Mouse (Mus musculus) MEL (cell line): Measurements from ENCODE around the gene Pcdh8. TPM values are rescaled to one million over a fixed set of nuclear protein-coding genes. Genes with fewer than 3 reads are reported as not detected.

Experiments
- DNase-seq: peaks from one replicate; pipeline ENCODE4 v3.0.0; 2011; ENCODE audit warnings: low read depth, low spot score
- H3K27ac ChIP-seq: 2 replicates; pipeline ENCODE4 v1.5.1; 2012; ENCODE audit warnings: low read depth, mild to moderate bottlenecking, control low read depth, low read length, moderate library complexity; ENCODE audit not compliant: control insufficient read depth
- H3K27me3 ChIP-seq, 2 experiments: fragments of 150-350 bp in 1 of 2; sonication (generic) in 1 of 2; 2 replicates each; pipeline ENCODE4 v1.6.1; 2012; ENCODE audit warnings: low read length in 2 of 2, mild to moderate bottlenecking in 2 of 2, improper control_type of control experiment in 1 of 2, moderate library complexity in 1 of 2; ENCODE audit not compliant: insufficient read depth in 2 of 2, control insufficient read depth in 1 of 2
- H3K36me3 ChIP-seq, 2 experiments: 2 replicates each; pipeline ENCODE4 v1.6.1; 2012 to 2014; ENCODE audit warnings: low read length in 2 of 2, improper control_type of control experiment in 1 of 2, inconsistent platforms in 1 of 2, mild to moderate bottlenecking in 1 of 2; ENCODE audit not compliant: insufficient read depth in 2 of 2, control insufficient read depth in 1 of 2
- H3K4me1 ChIP-seq, 2 experiments: fragments of 150-350 bp in 1 of 2; sonication (generic) in 1 of 2; 2 replicates each; pipeline ENCODE4 v1.6.1; 2012; ENCODE audit warnings: low read length in 2 of 2, improper control_type of control experiment in 1 of 2, mild to moderate bottlenecking in 1 of 2; ENCODE audit not compliant: insufficient read depth in 2 of 2, control insufficient read depth in 1 of 2
- H3K4me3 ChIP-seq, 2 experiments: fragments of 150-350 bp in 1 of 2; sonication (generic) in 1 of 2; 2 replicates each; pipeline ENCODE4 v1.5.1; 2012; ENCODE audit warnings: low read depth in 2 of 2, low read length in 2 of 2, mild to moderate bottlenecking in 2 of 2, moderate library complexity in 2 of 2, control low read depth in 1 of 2, improper control_type of control experiment in 1 of 2; ENCODE audit not compliant: control insufficient read depth in 1 of 2, insufficient read depth in 1 of 2
- H3K79me2 ChIP-seq: 2 replicates; pipeline ENCODE4 v1.6.1; 2012; ENCODE audit warnings: mild to moderate bottlenecking, low read length, moderate library complexity; ENCODE audit not compliant: control insufficient read depth, poor library complexity, insufficient read depth
- H3K9ac ChIP-seq: 2 replicates; pipeline ENCODE4 v1.6.1; 2012; ENCODE audit warnings: low read depth, mild to moderate bottlenecking, control low read depth, low read length, moderate library complexity; ENCODE audit not compliant: control insufficient read depth, poor library complexity, severe bottlenecking
- H3K9me3 ChIP-seq: fragments of 150-350 bp; sonication (generic); replicated peaks from 2 replicates; pipeline ENCODE4 v1.6.1; 2012; ENCODE audit warnings: mild to moderate bottlenecking, low read length, improper control_type of control experiment, moderate library complexity; ENCODE audit not compliant: insufficient read depth
- BHLHE40 ChIP-seq: IDR thresholded peaks from 2 replicates; pipeline ENCODE4 v1.6.1; 2012; ENCODE audit warnings: low read depth, mild to moderate bottlenecking, inconsistent platforms, low read length, improper control_type of control experiment, borderline replicate concordance
- CHD1 ChIP-seq: IDR thresholded peaks from 2 replicates; pipeline ENCODE4 v1.6.1; 2012; ENCODE audit warnings: low read depth, mild to moderate bottlenecking, inconsistent platforms, low read length, improper control_type of control experiment
- CHD2 ChIP-seq: IDR thresholded peaks from 2 replicates; pipeline ENCODE4 v1.6.1; 2011; ENCODE audit warnings: low read length, improper control_type of control experiment
- ELF1 ChIP-seq: IDR thresholded peaks from 2 replicates; pipeline ENCODE4 v1.6.1; 2014; ENCODE audit warnings: low read depth, mild to moderate bottlenecking, inconsistent platforms, low read length, improper control_type of control experiment, moderate library complexity
- EP300 ChIP-seq, 2 experiments: IDR thresholded peaks; 2 replicates each; pipeline ENCODE4 v1.6.1; 2011; ENCODE audit warnings: improper control_type of control experiment in 2 of 2, low read length in 2 of 2, low read depth in 1 of 2, mild to moderate bottlenecking in 1 of 2
- GATA1 ChIP-seq: IDR thresholded peaks from 2 replicates; pipeline ENCODE4 v1.6.1; 2011; ENCODE audit warnings: low read depth, low read length, improper control_type of control experiment
- KAT2A ChIP-seq: conservative IDR thresholded peaks from 2 replicates; pipeline ENCODE4 v1.6.1; 2012; ENCODE audit warnings: low read depth, low read length, improper control_type of control experiment, inconsistent platforms
- MYC ChIP-seq: IDR thresholded peaks from 2 replicates; pipeline ENCODE4 v1.6.1; 2011; ENCODE audit warnings: low read depth, mild to moderate bottlenecking, low read length, improper control_type of control experiment, moderate library complexity
- NRF1 ChIP-seq: IDR thresholded peaks from 2 replicates; pipeline ENCODE4 v1.6.1; 2014; ENCODE audit warnings: low read depth, mild to moderate bottlenecking, inconsistent platforms, low read length, improper control_type of control experiment, moderate library complexity; ENCODE audit not compliant: poor library complexity, insufficient read depth, severe bottlenecking
- POLR2AphosphoS2 ChIP-seq: IDR thresholded peaks from 2 replicates; pipeline ENCODE4 v1.6.1; 2011; ENCODE audit warnings: low read length, improper control_type of control experiment
- POLR2AphosphoS5 ChIP-seq: IDR thresholded peaks from 2 replicates; pipeline ENCODE4 v1.6.1; 2012; ENCODE audit warnings: low read depth, borderline replicate concordance, mild to moderate bottlenecking, inconsistent platforms, low read length, moderate library complexity, mixed read lengths
- SIN3A ChIP-seq: IDR thresholded peaks from 2 replicates; pipeline ENCODE4 v1.6.1; 2012; ENCODE audit warnings: low read length, improper control_type of control experiment, inconsistent platforms
- USF2 ChIP-seq, 2 experiments: IDR thresholded peaks; 2 replicates each; pipeline ENCODE4 v1.6.1; 2011 to 2012; ENCODE audit warnings: improper control_type of control experiment in 2 of 2, low read length in 2 of 2, borderline replicate concordance in 1 of 2, inconsistent platforms in 1 of 2, low read depth in 1 of 2, mild to moderate bottlenecking in 1 of 2; ENCODE audit not compliant: insufficient read depth in 1 of 2
- ZC3H11A ChIP-seq: IDR thresholded peaks from 2 replicates; pipeline ENCODE4 v1.6.1; 2012; ENCODE audit warnings: low read depth, mild to moderate bottlenecking, inconsistent platforms, low read length, improper control_type of control experiment
- ZMIZ1 ChIP-seq: IDR thresholded peaks from 2 replicates; pipeline ENCODE4 v1.6.1; 2012; ENCODE audit warnings: low read depth, mild to moderate bottlenecking, inconsistent platforms, low read length, improper control_type of control experiment, moderate library complexity
- ZNF384 ChIP-seq: IDR thresholded peaks from 2 replicates; pipeline ENCODE4 v1.6.1; 2012; ENCODE audit warnings: low read depth, mild to moderate bottlenecking, inconsistent platforms, low read length, improper control_type of control experiment
- polyA plus RNA-seq, 2 experiments: library from polyadenylated mRNA; stranded (reverse) in 1 of 2; unstranded in 1 of 2; fragments of >175 nt in 1 of 2; fragments of >200 nt in 1 of 2; gene quantifications; 2 replicates each; pipeline versions ENCODE4 v1.2.1 to v1.2.4; 2012; ENCODE audit warnings: low replicate concordance in 2 of 2, low read depth in 1 of 2; ENCODE audit not compliant: insufficient read length in 2 of 2, insufficient read depth in 1 of 2, missing spikeins in 1 of 2
- total RNA-seq: library from RNA; depleted of rRNA; stranded (reverse); fragments of 300-350 nt; gene quantifications from 2 replicates; pipeline ENCODE4 v1.2.3, GENCODE M21; 2012

The Pcdh8 gene
- total and polyA plus RNA-seq, 3 experiments, result not detected

DNA sequence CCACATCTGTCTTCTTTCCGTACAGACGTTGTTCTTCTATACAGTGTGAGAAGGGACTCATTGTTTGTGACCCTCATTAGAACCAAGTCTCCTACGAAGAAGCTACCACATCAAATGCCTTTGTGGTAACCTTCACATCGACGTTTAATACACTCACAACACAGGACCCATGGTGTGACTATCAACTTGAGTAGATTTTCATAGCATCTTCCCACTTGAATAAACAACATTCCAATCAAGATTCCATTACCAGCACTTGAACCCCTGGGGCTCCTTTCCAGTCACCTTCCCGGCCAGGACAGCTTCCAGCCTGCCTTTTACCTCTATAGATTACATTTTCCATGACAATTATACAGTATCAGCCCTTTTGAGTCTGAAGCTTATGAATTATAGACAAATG is 42.3 kb downstream of the Pcdh8 start:
- Histone ChIP-seq H3K36me3 (no peaks in the 10 kb centered on the region), H3K9me3 (no peaks in the 10 kb centered on the region), H3K27ac (no peak overlapping the region), H3K79me2 (no peaks in the 10 kb centered on the region), H3K27me3 (no peaks in the 10 kb centered on the region), H3K4me3 (no peak overlapping the region), H3K9ac (no peak overlapping the region), H3K4me1 (no peaks in the 10 kb centered on the region)
- TF ChIP-seq POLR2AphosphoS2, result no peak
- no peak for TF ChIP-seq ZC3H11A
- TF ChIP-seq KAT2A, result no peak
- TF ChIP-seq CHD2, result no peak
- TF ChIP-seq ELF1, result no peak
- TF ChIP-seq SIN3A, result no peak
- TF ChIP-seq BHLHE40, result no peak
- TF ChIP-seq MYC, result no peak
- TF ChIP-seq GATA1, result no peak
- TF ChIP-seq NRF1, result no peak
- TF ChIP-seq EP300 (IDR thresholded peaks at IDR 0.05; ENCODE audit: low read depth in 1 of 2, low read length in 2 of 2), result no peak
- no peak for TF ChIP-seq CHD1
- TF ChIP-seq ZNF384, result no peak
- TF ChIP-seq POLR2AphosphoS5, result no peak
- TF ChIP-seq ZMIZ1, result no peak
- no peak for TF ChIP-seq USF2 (IDR thresholded peaks at IDR 0.05; ENCODE audit: borderline replicate concordance in 1 of 2, insufficient read depth in 1 of 2, low read depth in 1 of 2, low read length in 2 of 2)
- no peak for DNase-seq

DNA sequence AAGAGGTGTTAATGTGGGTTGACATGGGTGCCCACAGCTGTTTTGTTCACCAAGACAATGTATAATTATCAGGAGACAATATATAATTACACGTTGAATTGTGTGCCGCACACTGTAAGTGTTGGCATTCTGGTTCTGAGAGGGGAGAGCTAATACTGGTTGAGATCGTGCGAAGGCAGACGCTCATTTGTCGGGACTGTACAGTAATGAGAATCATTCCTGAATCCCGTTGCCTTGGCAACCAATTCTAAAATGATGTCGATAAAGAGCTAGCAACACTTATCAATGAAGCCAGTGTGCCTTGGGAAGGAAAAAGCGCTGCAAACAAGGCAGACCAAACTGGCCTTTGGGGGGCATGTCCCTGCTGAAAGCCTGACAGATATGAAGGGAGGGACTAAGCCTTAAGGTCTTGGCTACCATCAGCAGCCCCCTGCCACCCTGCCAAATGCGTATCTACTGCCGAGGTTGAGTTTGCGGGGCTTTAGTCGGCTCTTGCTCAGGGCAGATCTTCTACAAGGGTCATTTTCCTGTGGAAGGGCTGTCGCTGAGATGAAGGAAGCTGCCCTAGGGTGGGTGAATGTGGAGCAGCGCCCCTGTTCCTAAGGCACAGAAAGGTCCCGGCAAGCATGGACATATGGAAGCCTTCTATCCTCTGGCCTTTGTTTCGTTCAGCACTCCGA is 47.0 kb downstream of the Pcdh8 start:
- TF ChIP-seq POLR2AphosphoS2, result no peak

More for the DNA sequence above, 47.0 kb downstream of the Pcdh8 start:
- no peaks in the 10 kb centered on the region for H3K79me2 ChIP-seq
- no peaks in the 10 kb centered on the region for H3K4me1 ChIP-seq
- no peak overlapping the region for H3K4me3 ChIP-seq
- no peak overlapping the region for H3K27ac ChIP-seq
- no peaks in the 10 kb centered on the region for H3K36me3 ChIP-seq
- no peak for DNase-seq
- no peaks in the 10 kb centered on the region for H3K27me3 ChIP-seq
- no peaks in the 10 kb centered on the region for H3K9me3 ChIP-seq
- no peak overlapping the region for H3K9ac ChIP-seq
